Mouse (Mus musculus) stomach, postnatal 0 days (tissue): ENCODE measurements around the gene Xylt1.

ENCODE experiments used
- CTCF ChIP-seq: IDR thresholded peaks from 2 replicates; pipeline ENCODE4 v1.5.1; 2016; ENCODE audit warnings: antibody characterized with exemption, low read depth, mild to moderate bottlenecking, moderate library complexity
- EP300 ChIP-seq: optimal IDR thresholded peaks from 2 replicates; pipeline ENCODE3; 2016; ENCODE audit warnings: antibody characterized with exemption

DNA sequence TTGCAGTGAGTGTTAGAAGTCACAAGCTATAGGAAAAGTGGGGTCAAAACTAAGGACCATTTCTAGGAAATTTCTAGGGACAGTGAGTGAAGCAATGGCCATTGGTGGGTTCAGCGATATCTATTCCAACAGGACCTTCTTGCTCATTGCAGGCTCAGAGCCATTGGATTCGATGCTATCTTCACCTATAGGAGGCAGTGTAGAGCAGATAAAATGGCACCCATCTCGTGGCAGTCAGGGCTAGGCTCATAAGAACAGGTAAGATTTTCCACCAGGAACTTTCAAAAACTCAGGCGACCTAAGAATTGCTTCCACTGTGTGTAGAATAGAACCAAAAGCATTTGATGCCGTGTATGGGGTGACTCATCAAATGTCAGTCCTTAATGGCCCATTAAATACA, 46.8 kb upstream of the Xylt1 start:
- TF ChIP-seq CTCF (no peak), EP300 (no peak)
